Mouse (Mus musculus): Measurements from ENCODE around the gene Osbpl7. TPM values are rescaled to one million over a fixed set of nuclear protein-coding genes. Genes with fewer than 3 reads are reported as not detected.

Osbpl7 gene
- polyA plus RNA-seq, 1 experiment from 2014 or later = 6.1 TPM

DNA sequence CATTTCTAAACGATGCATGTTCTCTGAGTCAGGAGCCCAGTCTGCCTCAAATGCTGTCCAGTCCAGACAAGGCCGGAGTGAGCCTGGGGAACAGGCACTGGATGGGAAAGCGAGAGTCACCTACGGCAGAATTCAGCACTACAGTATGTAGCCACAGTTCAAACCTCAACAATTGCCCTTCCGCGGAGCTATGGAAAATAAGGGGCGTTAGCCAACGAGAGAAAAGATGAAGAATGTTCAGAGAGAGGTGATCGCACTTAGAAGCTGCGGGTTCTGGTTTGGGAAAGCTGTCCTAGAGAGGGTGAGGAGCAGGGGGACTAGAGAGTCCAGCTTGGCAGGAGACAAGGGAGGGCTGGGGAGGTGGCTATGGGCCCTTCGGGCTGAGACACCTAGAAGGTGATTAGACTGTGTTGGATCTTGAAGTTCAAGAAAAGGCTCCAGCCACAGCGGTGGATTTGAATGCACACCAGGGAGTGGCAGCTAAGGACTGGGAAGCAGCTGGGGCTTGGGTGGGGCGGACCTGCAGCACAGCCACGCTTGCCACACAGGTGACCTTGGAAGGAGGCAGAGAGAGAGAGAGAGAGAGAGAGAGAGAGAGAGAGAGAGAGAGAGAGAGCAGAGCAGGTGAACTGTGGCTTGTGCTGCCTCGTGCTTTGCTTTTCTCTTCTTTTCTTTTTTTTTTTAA is 34.5 kb downstream of the Osbpl7 start:
- Histone ChIP-seq H3K4me2 (no peak overlapping the region), H3K27ac (ENCODE audit: low read depth, low read length) (no peak overlapping the region), H3K9ac (ENCODE audit: low read depth, low read length) (no peak overlapping the region), H3K36me3 (ENCODE audit: control insufficient read depth, insufficient read depth, low read length) (no peaks in the 10 kb centered on the region), H3K9me3 (ENCODE audit: control insufficient read depth, low read length) (peaks cover 5% of the 10 kb centered on the region; the same call in 1 of the 2 replicates), H3K27me3 (replicated peaks; ENCODE audit: control insufficient read depth, insufficient read depth, low read length) (peaks cover 25% of the 10 kb centered on the region), H3K4me3 (ENCODE audit: low read depth, low read length) (no peak overlapping the region), H3K4me1 (replicated peaks; ENCODE audit: control insufficient read depth, insufficient read depth, low read length) (peaks cover 3% of the 10 kb centered on the region)
- no peak for DNase-seq (ENCODE audit: low spot score)
- WGBS = 81% methylated on average over 15 of the region's 15 CpGs
- ATAC-seq (replicated peaks; ENCODE audit: low FRiP score) = no peak

DNA sequence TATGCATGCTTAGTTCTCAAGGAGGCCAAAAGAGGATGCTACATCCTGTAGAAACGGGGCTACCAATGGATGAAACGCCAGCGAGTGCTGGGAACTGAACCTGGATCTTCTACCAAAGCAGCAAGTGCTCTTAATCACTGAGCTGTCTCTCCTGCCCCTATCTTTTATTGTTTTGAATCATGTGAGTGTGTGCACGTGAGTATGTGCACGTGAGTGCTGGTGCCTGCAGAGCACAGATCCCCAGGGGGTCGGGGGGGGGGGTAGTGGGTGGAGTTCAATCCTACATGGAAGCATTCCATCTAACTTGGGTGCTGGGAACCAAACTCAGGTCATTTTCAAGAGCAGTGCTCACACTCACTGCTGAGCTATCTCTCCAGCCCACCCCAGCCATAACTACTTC is 35.9 kb downstream of the Osbpl7 start:
- Histone ChIP-seq H3K36me3 (ENCODE audit: control insufficient read depth, insufficient read depth, low read length) (no peaks in the 10 kb centered on the region), H3K4me3 (ENCODE audit: low read depth, low read length) (no peak overlapping the region), H3K4me2 (no peak overlapping the region), H3K4me1 (replicated peaks; ENCODE audit: control insufficient read depth, insufficient read depth, low read length) (peaks cover 3% of the 10 kb centered on the region), H3K9ac (ENCODE audit: low read depth, low read length) (no peak overlapping the region), H3K9me3 (ENCODE audit: control insufficient read depth, low read length) (peaks cover 5% of the 10 kb centered on the region; the same call in 1 of the 2 replicates), H3K27ac (ENCODE audit: low read depth, low read length) (no peak overlapping the region), H3K27me3 (replicated peaks; ENCODE audit: control insufficient read depth, insufficient read depth, low read length) (peaks cover 27% of the 10 kb centered on the region)
- DNase-seq (ENCODE audit: low spot score) (no peak), ATAC-seq (replicated peaks; ENCODE audit: low FRiP score) (no peak)
- 68% methylated on average over 6 of the region's 6 CpGs for WGBS

DNA sequence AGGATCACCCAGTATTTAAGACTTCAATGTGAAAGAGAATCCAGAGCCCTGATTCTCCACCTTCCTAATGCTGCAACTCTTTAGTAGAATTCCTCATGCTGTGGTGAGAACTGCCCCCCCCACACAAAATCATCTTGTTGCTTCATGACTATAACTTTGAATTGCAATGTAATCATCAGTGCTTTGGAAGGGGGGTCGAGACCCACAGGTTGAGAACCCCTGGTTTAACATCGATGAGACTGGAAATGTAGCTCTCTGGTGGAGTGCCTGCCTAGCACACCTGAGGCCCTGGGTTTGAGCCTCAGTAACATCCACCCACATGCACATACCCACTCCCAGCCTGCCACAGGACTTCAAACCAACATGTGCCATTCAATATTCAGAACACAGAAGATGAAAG is 44.2 kb downstream of the Osbpl7 start:
- Histone ChIP-seq H3K4me2 (no peak overlapping the region), H3K9ac (ENCODE audit: low read depth, low read length) (no peak overlapping the region), H3K9me3 (ENCODE audit: control insufficient read depth, low read length) (no peaks in the 10 kb centered on the region; the same call in 1 of the 2 replicates), H3K4me1 (replicated peaks; ENCODE audit: control insufficient read depth, insufficient read depth, low read length) (no peaks in the 10 kb centered on the region), H3K27me3 (replicated peaks; ENCODE audit: control insufficient read depth, insufficient read depth, low read length) (peaks cover 41% of the 10 kb centered on the region), H3K36me3 (ENCODE audit: control insufficient read depth, insufficient read depth, low read length) (no peaks in the 10 kb centered on the region), H3K27ac (ENCODE audit: low read depth, low read length) (no peak overlapping the region), H3K4me3 (ENCODE audit: low read depth, low read length) (no peak overlapping the region)
- no peak for ATAC-seq (replicated peaks; ENCODE audit: low FRiP score)
- WGBS = 57% methylated on average over 2 of the region's 2 CpGs
- no peak for DNase-seq (ENCODE audit: low spot score)

DNA sequence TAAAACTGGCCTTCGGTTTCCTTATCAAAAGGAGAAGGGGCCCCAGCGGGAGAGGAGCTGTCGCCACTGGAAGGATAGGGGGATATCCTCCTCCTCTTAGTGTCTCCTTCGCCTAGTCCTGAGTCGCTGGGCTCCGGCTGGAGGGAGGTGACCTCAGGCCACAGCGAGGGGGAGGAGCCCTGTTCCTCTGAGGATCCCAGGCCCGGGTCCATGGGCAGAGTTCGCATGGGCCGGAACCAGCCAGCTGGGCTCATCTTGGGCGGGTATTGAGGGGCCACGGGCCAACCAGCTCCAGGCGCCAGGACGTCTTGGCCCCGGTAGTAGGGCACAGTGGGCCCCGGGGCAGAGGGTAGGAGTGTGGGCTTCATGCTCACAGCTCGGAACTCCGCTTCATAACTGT is 48.4 kb downstream of the Osbpl7 start:
- no peak overlapping the region for H3K9ac ChIP-seq (ENCODE audit: low read depth, low read length)
- DNase-seq (ENCODE audit: low spot score) (no peak), ATAC-seq (replicated peaks; ENCODE audit: low FRiP score) (no peak)
- H3K4me2 ChIP-seq = peak overlapping the region; percentile 31
- no peaks in the 10 kb centered on the region for H3K36me3 ChIP-seq (ENCODE audit: control insufficient read depth, insufficient read depth, low read length)
- H3K4me3 ChIP-seq (ENCODE audit: low read depth, low read length) = 0 out of 2 replicates have a peak overlapping the region, but pooled peaks have one; percentile 3
- no peaks in the 10 kb centered on the region for H3K9me3 ChIP-seq (ENCODE audit: control insufficient read depth, low read length)
- no peak overlapping the region for H3K27ac ChIP-seq (ENCODE audit: low read depth, low read length)
- H3K27me3 ChIP-seq (replicated peaks; ENCODE audit: control insufficient read depth, insufficient read depth, low read length) = peaks cover 43% of the 10 kb centered on the region
- 19% methylated on average over 18 of the region's 18 CpGs for WGBS
- H3K4me1 ChIP-seq (replicated peaks; ENCODE audit: control insufficient read depth, insufficient read depth, low read length) = no peaks in the 10 kb centered on the region

DNA sequence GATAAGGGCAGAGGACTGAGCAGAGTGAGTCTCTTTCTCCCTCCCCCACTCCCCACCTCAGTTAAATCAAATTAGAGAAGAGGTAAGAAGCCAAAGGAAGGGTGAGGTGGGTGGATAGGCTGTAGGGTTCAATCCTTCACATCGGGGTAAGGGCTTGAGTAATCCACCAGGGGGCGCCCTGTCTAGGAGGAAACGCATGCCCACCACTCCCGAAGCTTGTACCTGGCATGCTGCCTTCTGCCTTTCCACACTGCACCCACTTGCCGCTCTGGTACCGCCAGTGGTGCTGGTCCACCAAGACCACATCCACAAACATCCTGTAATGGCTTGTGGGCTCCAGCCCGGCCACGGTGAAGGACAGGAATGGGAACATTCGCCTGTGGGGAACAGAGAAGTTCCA is 51.3 kb downstream of the Osbpl7 start:
- ATAC-seq (replicated peaks; ENCODE audit: low FRiP score) (no peak), DNase-seq (ENCODE audit: low spot score) (peak; percentile 61)
- Histone ChIP-seq H3K9me3 (ENCODE audit: control insufficient read depth, low read length) (no peaks in the 10 kb centered on the region), H3K4me3 (ENCODE audit: low read depth, low read length) (no peak overlapping the region), H3K4me1 (replicated peaks; ENCODE audit: control insufficient read depth, insufficient read depth, low read length) (no peaks in the 10 kb centered on the region), H3K9ac (ENCODE audit: low read depth, low read length) (no peak overlapping the region), H3K27me3 (replicated peaks; ENCODE audit: control insufficient read depth, insufficient read depth, low read length) (peaks cover 40% of the 10 kb centered on the region), H3K4me2 (no peak overlapping the region), H3K36me3 (ENCODE audit: control insufficient read depth, insufficient read depth, low read length) (no peaks in the 10 kb centered on the region), H3K27ac (ENCODE audit: low read depth, low read length) (no peak overlapping the region)
- WGBS = 20% methylated on average over 9 of the region's 9 CpGs

DNA sequence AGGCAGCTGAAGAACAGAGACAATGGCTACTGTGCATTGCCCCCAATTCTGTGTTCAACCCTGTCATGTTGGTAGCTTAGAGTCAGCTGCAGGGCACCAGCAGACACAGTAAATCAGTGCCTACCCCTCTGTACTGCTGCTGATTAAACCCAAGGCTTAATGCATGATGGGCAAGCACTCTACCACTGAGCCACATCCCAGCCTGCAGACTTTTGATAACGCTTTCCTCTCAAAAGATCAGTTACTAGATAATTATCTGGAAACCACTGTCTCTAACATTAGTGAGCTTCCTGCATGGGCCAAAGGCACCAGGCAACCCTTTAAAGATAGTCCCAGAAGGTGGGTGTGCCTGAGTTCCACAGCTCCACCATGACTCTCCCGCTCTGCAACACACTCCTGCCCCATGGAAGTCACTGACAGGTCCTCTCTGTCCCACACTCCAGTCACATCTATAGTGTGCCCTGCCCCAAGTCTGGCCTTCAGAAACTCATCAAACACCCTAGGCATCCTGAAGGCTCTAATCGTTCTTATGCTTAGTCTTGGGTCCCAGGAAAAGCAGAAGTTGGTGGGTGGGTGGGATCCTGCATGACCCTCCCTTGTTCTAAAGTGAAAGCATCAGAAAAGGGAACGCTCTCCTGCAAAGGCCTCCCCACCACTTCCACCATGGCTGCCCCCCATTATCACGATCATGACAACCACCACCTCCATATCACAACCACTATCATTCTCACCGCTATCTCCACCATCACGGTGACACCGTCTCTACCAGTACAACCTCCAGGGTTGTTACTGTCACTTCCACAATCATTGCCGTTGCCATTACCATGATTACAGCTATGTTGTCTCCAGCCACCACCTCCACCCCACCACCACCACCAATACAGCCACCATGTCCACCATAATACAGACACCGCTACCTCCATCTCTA is 53.0 kb downstream of the Osbpl7 start:
- WGBS = 64% methylated on average over 10 of the region's 10 CpGs
- DNase-seq (ENCODE audit: low spot score) = no peak

DNA sequence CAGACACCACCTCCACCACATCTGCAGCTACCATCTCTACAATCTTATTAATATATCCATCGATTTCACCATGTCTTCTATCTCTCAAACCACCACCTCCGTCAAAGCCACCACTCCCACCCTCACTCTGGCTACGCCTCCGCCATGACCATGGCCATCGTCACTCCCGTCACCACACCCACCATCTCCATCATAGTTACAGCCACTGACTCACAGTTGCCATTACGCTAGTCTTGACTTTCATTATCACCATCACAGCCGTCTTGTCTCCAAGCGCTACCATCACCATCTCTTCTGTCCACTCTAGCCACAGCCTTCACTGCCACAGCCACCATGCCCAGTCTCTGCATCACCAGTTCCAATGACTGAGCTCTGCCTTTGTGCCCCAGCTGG is 53.7 kb downstream of the Osbpl7 start:
- Histone ChIP-seq H3K4me3 (ENCODE audit: low read depth, low read length) (no peak overlapping the region), H3K4me2 (no peak overlapping the region), H3K36me3 (ENCODE audit: control insufficient read depth, insufficient read depth, low read length) (no peaks in the 10 kb centered on the region), H3K27ac (ENCODE audit: low read depth, low read length) (no peak overlapping the region), H3K9me3 (ENCODE audit: control insufficient read depth, low read length) (no peaks in the 10 kb centered on the region), H3K4me1 (replicated peaks; ENCODE audit: control insufficient read depth, insufficient read depth, low read length) (no peaks in the 10 kb centered on the region), H3K9ac (ENCODE audit: low read depth, low read length) (no peak overlapping the region), H3K27me3 (replicated peaks; ENCODE audit: control insufficient read depth, insufficient read depth, low read length) (peaks cover 18% of the 10 kb centered on the region)
- WGBS = 90% methylated on average over 9 of the region's 9 CpGs
- ATAC-seq (replicated peaks; ENCODE audit: low FRiP score) (no peak), DNase-seq (ENCODE audit: low spot score) (no peak)

More for the DNA sequence above, 53.0 kb downstream of the Osbpl7 start:
- no peaks in the 10 kb centered on the region for H3K9me3 ChIP-seq (ENCODE audit: control insufficient read depth, low read length)
- H3K4me3 ChIP-seq (ENCODE audit: low read depth, low read length) = no peak overlapping the region
- H3K9ac ChIP-seq (ENCODE audit: low read depth, low read length) = no peak overlapping the region
- ATAC-seq (replicated peaks; ENCODE audit: low FRiP score) = no peak
- H3K27ac ChIP-seq (ENCODE audit: low read depth, low read length) = no peak overlapping the region
- H3K36me3 ChIP-seq (ENCODE audit: control insufficient read depth, insufficient read depth, low read length) = no peaks in the 10 kb centered on the region
- H3K4me2 ChIP-seq = no peak overlapping the region
- H3K4me1 ChIP-seq (replicated peaks; ENCODE audit: control insufficient read depth, insufficient read depth, low read length) = no peaks in the 10 kb centered on the region
- peaks cover 25% of the 10 kb centered on the region for H3K27me3 ChIP-seq (replicated peaks; ENCODE audit: control insufficient read depth, insufficient read depth, low read length)

DNA sequence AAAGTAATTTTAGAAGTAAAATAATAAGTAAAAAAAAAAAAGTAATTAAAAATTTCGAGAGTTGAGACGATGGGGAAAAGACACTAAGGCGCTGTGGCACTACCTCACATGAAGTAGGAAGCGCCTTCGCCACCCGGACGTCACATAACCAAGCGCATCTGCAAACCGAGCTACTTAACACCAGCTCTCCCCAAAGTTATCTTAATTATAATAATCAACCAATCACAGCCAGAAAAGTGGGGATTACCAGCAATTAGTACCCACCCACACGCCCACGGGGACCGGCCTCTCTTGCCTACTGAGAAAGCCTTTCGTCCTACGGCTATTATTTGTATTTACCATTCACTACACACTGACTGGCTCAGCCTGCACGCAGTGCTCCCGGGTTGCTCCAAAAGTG is 58.5 kb downstream of the Osbpl7 start:
- H3K4me1 ChIP-seq (replicated peaks; ENCODE audit: control insufficient read depth, insufficient read depth, low read length) = no peaks in the 10 kb centered on the region
- H3K27ac ChIP-seq (ENCODE audit: low read depth, low read length) = no peak overlapping the region
- H3K4me3 ChIP-seq (ENCODE audit: low read depth, low read length) = no peak overlapping the region
- no peaks in the 10 kb centered on the region for H3K36me3 ChIP-seq (ENCODE audit: control insufficient read depth, insufficient read depth, low read length)
- H3K4me2 ChIP-seq = no peak overlapping the region
- DNase-seq (ENCODE audit: low spot score) (no peak), ATAC-seq (replicated peaks; ENCODE audit: low FRiP score) (no peak)
- peaks cover 27% of the 10 kb centered on the region for H3K27me3 ChIP-seq (replicated peaks; ENCODE audit: control insufficient read depth, insufficient read depth, low read length)
- no peaks in the 10 kb centered on the region for H3K9me3 ChIP-seq (ENCODE audit: control insufficient read depth, low read length)
- H3K9ac ChIP-seq (ENCODE audit: low read depth, low read length) = no peak overlapping the region
- WGBS = 77% methylated on average over 16 of the region's 16 CpGs
